Mouse (Mus musculus) liver, adult 2 months (tissue): Measurements from ENCODE around the gene Rfxap. TPM values are rescaled to one million over a fixed set of nuclear protein-coding genes. Genes with fewer than 3 reads are reported as not detected.
A peak's percentile ranks its signal among the peaks of the same experiment; 100 is the strongest.

Source experiments
- DNase-seq: peaks from one replicate; pipeline ENCODE4 v3.0.0-alpha.2; 2011; ENCODE audit warnings: low read depth, low spot score; ENCODE audit errors: extremely low read depth
- H3K27ac ChIP-seq: fragments of 200-500 bp; replicated peaks from 2 replicates; pipeline ENCODE4 v1.5.1; 2012; ENCODE audit warnings: low read depth, mild to moderate bottlenecking, control low read depth, inconsistent platforms, low read length; ENCODE audit not compliant: insufficient read depth
- H3K27me3 ChIP-seq: fragments of 200-500 bp; 2 replicates; pipeline ENCODE4 v1.6.1; 2012; ENCODE audit warnings: mild to moderate bottlenecking, moderate library complexity, low read length, inconsistent platforms; ENCODE audit not compliant: control insufficient read depth, insufficient read depth
- H3K36me3 ChIP-seq: fragments of 200-500 bp; 2 replicates; pipeline ENCODE4 v1.6.1; 2012; ENCODE audit warnings: low read length, inconsistent platforms; ENCODE audit not compliant: control insufficient read depth, insufficient read depth
- H3K4me1 ChIP-seq: fragments of 200-500 bp; 2 replicates; pipeline ENCODE4 v1.6.1; 2011; ENCODE audit warnings: low read length; ENCODE audit not compliant: control insufficient read depth, insufficient read depth
- H3K4me3 ChIP-seq: fragments of 200-500 bp; 2 replicates; pipeline ENCODE4 v1.5.1; 2011; ENCODE audit warnings: low read depth, mild to moderate bottlenecking, control low read depth, low read length, moderate library complexity; ENCODE audit not compliant: insufficient read depth
- H3K79me2 ChIP-seq: fragments of 200-500 bp; 2 replicates; pipeline ENCODE4 v1.6.1; 2012; ENCODE audit warnings: inconsistent platforms, mild to moderate bottlenecking, low read length, moderate library complexity; ENCODE audit not compliant: control insufficient read depth, insufficient read depth
- H3K9ac ChIP-seq: fragments of 200-500 bp; 2 replicates; pipeline ENCODE4 v1.6.1; 2012; ENCODE audit warnings: low read depth, mild to moderate bottlenecking, control low read depth, inconsistent platforms, low read length
- CTCF ChIP-seq: fragments of 200-500 bp; IDR thresholded peaks from 2 replicates; pipeline ENCODE4 v1.5.1; 2011; ENCODE audit warnings: low read depth, low read length, control low read depth
- POLR2A ChIP-seq: fragments of 200-500 bp; IDR thresholded peaks from 2 replicates; pipeline ENCODE4 v1.6.1; 2011; ENCODE audit warnings: low read length, control low read depth; ENCODE audit not compliant: insufficient read depth; ENCODE audit errors: extremely low read depth
- WGBS: fragments of 180-500 bp; shearing (Covaris S2); methylation state at CpG from one replicate; pipeline ENCODE4 v1.1.7; 2018; 5-methylcytosine and 5-hydroxymethylcytosine counted together
- polyA plus RNA-seq: library from polyadenylated mRNA; depleted of rRNA; stranded (reverse); fragments of >200 nt; gene quantifications from 2 replicates; pipeline ENCODE4 v1.2.3, GENCODE M21; 2012; rRNA removed
- total RNA-seq: library from RNA; depleted of rRNA; stranded (reverse); fragments of >200 nt; gene quantifications from 2 replicates; pipeline ENCODE4 v1.2.3, GENCODE M21; 2014; rRNA removed

Gene Rfxap
- total and polyA plus RNA-seq, 2 experiments: 11.4 to 13.1 TPM

DNA sequence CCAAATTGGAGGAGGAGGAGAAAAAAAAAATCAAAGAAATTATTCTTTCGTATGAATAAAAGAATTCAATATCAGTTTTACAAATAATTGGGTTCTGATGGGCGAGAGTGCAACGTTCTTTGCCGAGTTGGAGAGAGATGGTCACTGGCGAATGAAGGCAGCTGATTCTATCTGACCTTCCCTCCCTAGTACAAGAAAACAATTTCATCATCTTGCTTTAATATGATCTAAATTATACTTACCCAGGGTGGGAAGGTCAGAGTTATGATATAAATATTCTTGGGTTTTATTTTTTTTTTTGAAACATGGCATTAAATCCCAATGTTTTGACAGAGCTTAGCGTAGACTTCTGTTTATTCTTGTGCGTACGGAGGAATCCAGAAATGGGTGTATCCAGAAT lies 50.1 kb downstream of the Rfxap start:
- TF ChIP-seq POLR2A (no peak), CTCF (no peak)
- H3K9ac ChIP-seq: no peak overlapping the region
- H3K4me1 ChIP-seq: peaks cover 19% of the 10 kb centered on the region
- DNase-seq: peak; percentile 62
- 0 out of 2 replicates have a peak overlapping the region, but pooled peaks have one; percentile 17 for H3K27ac ChIP-seq
- H3K27me3 ChIP-seq: no peaks in the 10 kb centered on the region
- H3K4me3 ChIP-seq: peak overlapping the region; percentile 10; the same call in 1 of the 2 replicates
- no peaks in the 10 kb centered on the region for H3K36me3 ChIP-seq
- H3K79me2 ChIP-seq: peaks cover 12% of the 10 kb centered on the region
- 31% methylated on average over 8 of the region's 8 CpGs for WGBS

DNA sequence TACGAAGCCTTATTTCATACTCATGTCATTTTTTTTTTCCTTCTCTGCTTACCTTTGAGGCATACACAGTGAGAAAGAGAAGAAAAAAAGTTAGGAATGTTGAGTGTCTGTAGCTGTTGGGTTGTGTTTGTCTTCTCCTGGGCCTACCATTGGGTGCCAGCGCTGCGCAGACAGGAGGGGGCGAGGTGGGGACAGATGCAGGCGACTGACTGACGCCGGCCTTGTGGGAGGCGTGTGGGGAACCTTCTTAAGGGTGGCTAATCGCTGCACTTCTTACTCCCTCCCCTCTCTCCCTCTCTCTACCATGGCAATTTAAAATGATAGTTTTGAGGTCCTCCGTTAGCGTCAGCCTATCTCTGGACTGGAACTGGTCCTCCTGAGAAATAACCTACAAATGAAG lies 51.5 kb downstream of the Rfxap start:
- Histone ChIP-seq H3K36me3 (no peaks in the 10 kb centered on the region), H3K79me2 (peaks cover 8% of the 10 kb centered on the region), H3K27me3 (no peaks in the 10 kb centered on the region), H3K27ac (peak overlapping the region; percentile 65), H3K9ac (peak overlapping the region; percentile 97), H3K4me3 (peak overlapping the region; percentile 96), H3K4me1 (peaks cover 16% of the 10 kb centered on the region)
- WGBS: 2% methylated on average over 11 of the region's 11 CpGs
- peak; percentile 52 for DNase-seq
- 0 out of 2 replicates have a peak, but pooled peaks have one; percentile 20 for TF ChIP-seq POLR2A
- peak; percentile 26; the same call in 1 of the 2 replicates for TF ChIP-seq CTCF

DNA sequence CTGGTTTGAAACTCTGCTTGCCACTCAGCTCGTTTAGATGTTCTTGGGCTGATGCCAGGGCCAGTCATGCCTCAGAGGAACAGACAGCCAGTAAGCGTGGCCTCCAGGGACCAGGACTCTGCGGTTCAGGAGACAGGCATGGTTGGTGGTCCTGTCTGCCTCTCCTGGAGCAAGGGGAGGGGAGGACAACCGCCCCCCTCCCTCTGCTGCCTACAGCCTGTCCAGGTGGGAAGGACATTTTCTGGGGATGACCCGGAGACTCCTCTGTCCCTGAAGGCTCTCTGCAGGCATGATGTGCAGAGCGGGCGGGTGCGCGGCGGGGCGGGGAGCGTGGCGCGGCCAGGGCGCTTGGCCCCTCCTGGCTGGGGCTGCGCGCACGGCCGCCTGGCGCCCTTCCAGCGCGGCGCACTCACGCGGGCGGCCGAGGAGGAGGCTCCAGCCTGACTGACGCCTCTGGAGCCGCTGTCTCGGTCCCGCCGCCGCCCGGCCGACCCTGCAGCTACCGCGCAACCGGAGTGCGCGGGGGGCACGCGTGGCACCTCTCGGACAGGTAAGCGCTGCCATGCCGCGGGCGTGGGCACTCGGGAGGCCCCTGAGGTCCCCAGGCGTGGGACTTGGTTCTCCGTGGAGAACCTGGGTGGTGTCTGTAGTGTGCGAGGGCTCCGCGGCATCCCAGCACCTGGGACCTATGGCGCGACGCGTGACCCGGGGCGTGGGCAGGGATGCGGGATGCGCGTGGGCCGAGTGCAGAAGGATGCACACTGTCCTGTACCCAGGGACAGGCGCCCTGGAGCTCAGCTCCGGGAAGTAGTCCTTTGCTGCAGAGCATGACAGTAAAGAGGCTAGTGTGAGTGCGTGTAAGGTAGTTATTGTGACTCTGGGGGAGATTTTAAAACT lies 52.2 kb downstream of the Rfxap start, which contains the start of gene Smad9:
TSS of gene Smad9 (plus strand) at position 438 of the 897 bp plus-strand sequence.
- Histone ChIP-seq H3K9ac (peak within 1 kb of the TSS; percentile 97), H3K4me1 (peaks cover 14% of the 10 kb centered on the region), H3K27ac (peak within 1 kb of the TSS; percentile 65), H3K4me3 (peak within 1 kb of the TSS; percentile 96), H3K36me3 (no peaks in the 10 kb centered on the region), H3K27me3 (no peaks in the 10 kb centered on the region), H3K79me2 (peaks cover 8% of the 10 kb centered on the region)
- TF ChIP-seq POLR2A (0 out of 2 replicates have a peak, but pooled peaks have one; percentile 26), CTCF (no peak)
- DNase-seq: no peak
- 1% methylated on average over 66 of the region's 66 CpGs for WGBS

DNA sequence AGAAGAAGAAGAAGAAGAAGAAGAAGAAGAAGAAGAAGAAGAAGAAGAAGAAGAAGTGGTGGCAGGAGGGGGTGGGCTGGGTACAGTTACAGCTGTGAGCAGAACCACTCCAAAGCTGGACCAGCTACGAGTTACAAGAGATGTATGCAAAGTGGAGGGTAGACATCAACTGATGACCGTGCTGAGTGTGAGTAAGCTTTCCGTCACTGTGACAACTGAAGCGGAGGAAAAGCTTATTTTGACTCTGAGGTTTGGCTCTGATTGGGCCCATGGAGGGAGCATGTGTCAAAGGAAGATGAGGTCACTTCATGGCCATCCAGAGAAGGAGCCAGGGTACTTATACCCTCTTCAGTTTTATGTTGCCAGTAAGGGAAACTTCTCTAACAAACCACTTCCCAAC lies 54.2 kb downstream of the Rfxap start:
- no peak overlapping the region for H3K4me3 ChIP-seq
- WGBS: 82% methylated on average over 4 of the region's 4 CpGs
- H3K79me2 ChIP-seq: peaks cover 4% of the 10 kb centered on the region
- H3K36me3 ChIP-seq: peaks cover 5% of the 10 kb centered on the region
- H3K27me3 ChIP-seq: no peaks in the 10 kb centered on the region
- H3K9ac ChIP-seq: no peak overlapping the region
- TF ChIP-seq CTCF (no peak), POLR2A (no peak)
- H3K4me1 ChIP-seq: peaks cover 5% of the 10 kb centered on the region
- no peak for DNase-seq
- no peak overlapping the region for H3K27ac ChIP-seq

Other genes starting within 250 kb of the Rfxap start
- gene Supt20, start 115.0 kb downstream of the Rfxap start, total RNA-seq: 16.4 and 17.0 TPM in 2 replicates
- 10.0 and 15.0 TPM in 2 replicates for gene Supt20, start 115.0 kb downstream of the Rfxap start, polyA plus RNA-seq
- gene Gm21958, start 93.4 kb downstream of the Rfxap start, total RNA-seq: not detected in 2 replicates
- not detected in 2 replicates for gene Gm21958, start 93.4 kb downstream of the Rfxap start, polyA plus RNA-seq
- gene Exosc8, start 72.4 kb downstream of the Rfxap start, total RNA-seq: 17.4 and 22.1 TPM in 2 replicates
- 8.0 and 10.1 TPM in 2 replicates for gene Exosc8, start 72.4 kb downstream of the Rfxap start, polyA plus RNA-seq
- 28.3 and 33.4 TPM in 2 replicates for gene Alg5, start 72.3 kb downstream of the Rfxap start, total RNA-seq
- gene Alg5, start 72.3 kb downstream of the Rfxap start, polyA plus RNA-seq: 14.8 and 17.5 TPM in 2 replicates
- gene Smad9, start 52.2 kb downstream of the Rfxap start, total RNA-seq: 3.8 and 7.2 TPM in 2 replicates
- gene Smad9, start 52.2 kb downstream of the Rfxap start, polyA plus RNA-seq: 2.1 and 4.6 TPM in 2 replicates
- not detected in 2 replicates for gene Sertm1, start 108.1 kb upstream of the Rfxap start, total RNA-seq
- gene Sertm1, start 108.1 kb upstream of the Rfxap start, polyA plus RNA-seq: not detected in 2 replicates
- not detected in 2 replicates for gene Ccna1, start 247.7 kb upstream of the Rfxap start, total RNA-seq
- gene Ccna1, start 247.7 kb upstream of the Rfxap start, polyA plus RNA-seq: not detected in 2 replicates